Mouse (Mus musculus) kidney, postnatal 36 days (tissue): ENCODE data around the gene Prkcb.
A peak's percentile ranks its signal among the peaks of the same experiment; 100 is the strongest.

Source experiments
- DNase-seq, 2 experiments: peaks; one replicate each; pipeline ENCODE4 v3.0.0; 2021 to 2022; ENCODE audit warnings: mixed read lengths in 2 of 2

Prkcb gene

GRCm38 (mm10) chr7:122622125-122622774 lies 333.7 kb downstream of the Prkcb start:
- DNase-seq: no peak

- DNase-seq: no peak
Observed at GRCm38 (mm10) chr7:122623753-122624152, 335.2 kb downstream of the Prkcb start.

DNA sequence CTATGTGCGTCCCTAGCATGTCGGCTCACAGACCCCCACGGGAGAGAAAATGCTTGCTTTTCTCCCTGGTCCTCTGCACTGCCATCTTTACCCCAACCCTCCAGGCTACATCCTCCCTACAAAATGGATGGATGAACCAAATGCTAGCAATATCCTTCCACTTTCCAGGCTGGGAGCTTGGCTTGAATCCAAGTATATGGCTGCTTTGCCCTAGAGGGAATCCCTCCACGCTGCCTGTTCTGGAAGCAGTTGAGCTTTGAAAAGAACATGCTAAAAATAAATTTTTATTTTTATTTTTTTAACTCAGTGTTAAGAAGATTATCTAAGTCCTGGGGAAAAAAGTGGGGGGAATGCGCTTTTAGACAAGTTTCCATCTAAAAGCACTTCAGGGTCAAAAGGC lies 339.5 kb downstream of the Prkcb start:
- DNase-seq: no peak

GRCm38 (mm10) chr7:122630386-122630785 lies 341.8 kb downstream of the Prkcb start:
- DNase-seq: no peak

DNA sequence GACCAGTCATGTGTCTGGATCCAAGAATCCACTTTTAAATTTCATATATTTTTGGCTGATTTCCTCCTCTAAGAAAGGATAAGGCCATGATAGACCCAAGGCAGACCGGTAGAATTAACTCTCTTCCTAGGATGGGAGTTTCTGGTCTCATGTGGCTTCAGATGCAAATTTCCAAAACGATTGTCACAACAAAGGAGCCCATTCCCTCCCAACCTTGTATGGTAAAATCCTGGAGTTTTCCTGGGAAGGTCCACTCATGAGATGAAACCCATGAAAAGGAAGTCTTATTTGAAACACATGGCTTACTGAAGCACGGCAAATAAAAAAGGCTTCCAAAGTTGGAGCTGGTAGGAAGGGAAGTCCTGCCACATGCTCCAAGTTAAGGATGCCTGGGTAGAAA lies 342.6 kb downstream of the Prkcb start:
- DNase-seq: no peak

DNA sequence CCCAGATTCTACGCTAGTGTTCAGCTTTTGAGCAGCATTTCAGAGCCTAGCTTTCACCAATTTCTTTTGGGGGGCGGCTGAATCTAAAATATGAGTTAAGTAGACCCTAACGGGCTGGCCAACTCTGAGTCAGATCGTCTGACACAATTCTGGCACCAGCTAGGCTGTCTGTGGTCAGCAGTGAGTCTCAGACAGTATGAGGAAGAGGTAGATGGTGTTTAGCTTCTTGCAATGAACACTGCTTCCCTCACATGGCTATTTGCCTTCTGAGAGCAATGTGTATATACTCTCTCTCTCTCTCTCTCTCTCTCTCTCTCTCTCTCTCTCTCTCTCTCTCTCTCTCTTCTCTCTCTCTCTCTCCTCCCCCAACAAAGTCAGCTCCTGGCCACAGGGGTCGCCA lies 344.4 kb downstream of the Prkcb start:
- DNase-seq: no peak

DNA sequence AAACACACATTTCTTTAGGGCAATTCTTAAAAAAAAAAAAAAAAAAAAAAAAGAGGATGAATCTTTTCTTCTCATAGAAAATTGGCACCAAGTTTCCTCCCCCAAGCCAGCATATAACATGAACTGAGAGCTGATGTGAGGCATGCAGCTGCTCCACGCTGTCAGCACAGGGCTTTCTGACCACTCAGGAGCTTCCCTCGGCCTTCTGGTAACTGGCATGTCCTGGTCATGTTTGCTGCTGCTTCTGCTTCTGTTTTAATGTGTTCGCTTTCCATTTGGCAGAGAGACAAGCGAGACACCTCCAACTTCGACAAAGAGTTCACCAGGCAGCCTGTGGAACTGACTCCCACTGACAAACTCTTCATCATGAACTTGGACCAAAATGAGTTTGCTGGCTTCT lies 344.9 kb downstream of the Prkcb start:
- DNase-seq: no peak

GRCm38 (mm10) chr7:122643676-122644075 lies 355.1 kb downstream of the Prkcb start:
- DNase-seq: no peak

GRCm38 (mm10) chr7:122649306-122649705 lies 360.8 kb downstream of the Prkcb start:
- no peak for DNase-seq

DNA sequence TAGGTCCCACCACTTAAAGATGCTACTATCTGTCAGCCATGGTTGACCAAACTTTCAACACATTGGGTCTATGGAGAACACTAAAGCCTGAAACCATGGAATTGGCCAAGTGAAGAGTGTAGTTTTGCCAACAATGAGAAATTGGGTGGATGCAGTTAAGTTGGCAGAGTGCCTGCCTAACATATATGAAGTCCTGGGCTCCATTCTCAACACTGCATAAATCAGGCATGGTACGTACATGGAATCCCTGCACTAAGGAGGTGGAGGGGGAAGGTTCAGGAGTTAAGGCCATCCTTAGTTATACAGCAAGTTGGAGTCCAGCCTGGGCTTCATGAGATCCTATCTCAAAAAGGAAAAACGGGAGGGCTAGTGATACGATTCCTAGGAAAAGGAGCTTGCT lies 364.0 kb downstream of the Prkcb start:
- DNase-seq: no peak

DNA sequence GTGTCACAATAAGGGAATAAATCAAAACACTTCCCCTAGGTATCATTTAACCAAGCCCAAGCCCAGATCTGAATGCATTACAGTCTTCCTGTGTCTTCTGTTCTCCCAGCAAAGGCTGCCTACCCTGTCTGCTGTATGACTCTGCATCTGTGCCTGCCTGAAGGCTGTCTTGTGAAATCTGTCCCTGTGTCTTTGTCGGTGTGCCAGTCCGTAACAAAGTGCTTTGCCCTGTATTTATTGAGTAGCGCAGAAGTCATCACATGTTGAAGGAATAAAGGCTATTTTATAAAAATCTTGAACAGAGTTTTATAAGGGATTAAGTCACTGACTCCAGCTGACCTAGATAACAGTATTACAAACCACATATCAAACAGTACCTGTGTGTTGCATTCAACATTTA lies 368.1 kb downstream of the Prkcb start:
- no peak for DNase-seq

- no peak for DNase-seq
Observed at GRCm38 (mm10) chr7:122657423-122658126, 369.0 kb downstream of the Prkcb start.

GRCm38 (mm10) chr7:122665311-122666049 lies 376.9 kb downstream of the Prkcb start:
- DNase-seq: no peak

DNA sequence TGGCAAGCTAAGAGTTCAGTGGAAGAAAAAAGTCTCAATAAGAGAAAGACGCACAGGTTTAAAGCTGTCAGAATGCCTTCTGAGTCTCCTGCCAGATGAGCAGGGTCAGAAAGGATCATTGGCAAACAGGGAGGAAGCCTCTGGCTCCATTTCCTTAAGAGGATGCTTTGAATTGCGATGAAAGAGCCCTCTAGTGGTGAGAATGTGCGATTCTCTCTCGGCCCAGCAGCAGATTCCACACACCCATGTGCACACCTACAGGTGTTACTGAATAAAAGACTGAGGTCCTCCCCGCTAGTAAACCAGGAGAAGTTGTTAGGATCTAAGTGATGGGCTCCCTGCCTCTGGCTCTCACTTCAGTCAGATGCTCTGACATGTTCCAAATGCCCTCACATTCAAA lies 379.4 kb downstream of the Prkcb start:
- DNase-seq: peak; percentile 24 to 54

GRCm38 (mm10) chr7:122670442-122670872 lies 381.9 kb downstream of the Prkcb start, which contains the start of gene Cacng3:
Cacng3 (plus strand) TSS chr7:122670492.
- DNase-seq: no peak

GRCm38 (mm10) chr7:122670873-122671641 lies 382.5 kb downstream of the Prkcb start:
- peak; percentile 90 to 97 for DNase-seq

DNA sequence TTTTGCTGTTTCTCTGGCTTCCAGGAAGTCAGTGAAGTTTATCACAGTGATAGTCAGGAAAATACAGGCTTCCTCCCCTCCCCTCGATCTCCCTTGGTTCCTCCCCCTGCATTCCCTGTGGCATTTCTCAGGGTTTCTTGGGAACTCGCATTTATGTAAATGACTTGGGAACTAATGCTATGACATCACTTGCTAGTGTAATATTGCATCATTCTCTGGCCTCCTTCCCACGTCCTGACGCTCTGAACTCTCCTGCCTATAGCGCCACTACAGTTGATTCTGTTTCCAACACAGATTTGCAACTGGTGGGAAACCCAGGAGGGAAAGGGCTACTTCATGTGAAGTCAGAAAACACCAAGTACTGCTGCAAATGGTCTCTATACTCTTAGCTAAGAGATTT lies 384.4 kb downstream of the Prkcb start:
- no peak for DNase-seq

- no peak for DNase-seq
Observed at GRCm38 (mm10) chr7:122675207-122675606, 386.7 kb downstream of the Prkcb start.
